Mouse (Mus musculus): Measurements from ENCODE around the gene Gm27021. TPM values are rescaled to one million over a fixed set of nuclear protein-coding genes. Genes with fewer than 3 reads are reported as not detected.

The Gm27021 gene
- polyA plus RNA-seq, 1 experiment from 2014 or later = 5.2 TPM

DNA sequence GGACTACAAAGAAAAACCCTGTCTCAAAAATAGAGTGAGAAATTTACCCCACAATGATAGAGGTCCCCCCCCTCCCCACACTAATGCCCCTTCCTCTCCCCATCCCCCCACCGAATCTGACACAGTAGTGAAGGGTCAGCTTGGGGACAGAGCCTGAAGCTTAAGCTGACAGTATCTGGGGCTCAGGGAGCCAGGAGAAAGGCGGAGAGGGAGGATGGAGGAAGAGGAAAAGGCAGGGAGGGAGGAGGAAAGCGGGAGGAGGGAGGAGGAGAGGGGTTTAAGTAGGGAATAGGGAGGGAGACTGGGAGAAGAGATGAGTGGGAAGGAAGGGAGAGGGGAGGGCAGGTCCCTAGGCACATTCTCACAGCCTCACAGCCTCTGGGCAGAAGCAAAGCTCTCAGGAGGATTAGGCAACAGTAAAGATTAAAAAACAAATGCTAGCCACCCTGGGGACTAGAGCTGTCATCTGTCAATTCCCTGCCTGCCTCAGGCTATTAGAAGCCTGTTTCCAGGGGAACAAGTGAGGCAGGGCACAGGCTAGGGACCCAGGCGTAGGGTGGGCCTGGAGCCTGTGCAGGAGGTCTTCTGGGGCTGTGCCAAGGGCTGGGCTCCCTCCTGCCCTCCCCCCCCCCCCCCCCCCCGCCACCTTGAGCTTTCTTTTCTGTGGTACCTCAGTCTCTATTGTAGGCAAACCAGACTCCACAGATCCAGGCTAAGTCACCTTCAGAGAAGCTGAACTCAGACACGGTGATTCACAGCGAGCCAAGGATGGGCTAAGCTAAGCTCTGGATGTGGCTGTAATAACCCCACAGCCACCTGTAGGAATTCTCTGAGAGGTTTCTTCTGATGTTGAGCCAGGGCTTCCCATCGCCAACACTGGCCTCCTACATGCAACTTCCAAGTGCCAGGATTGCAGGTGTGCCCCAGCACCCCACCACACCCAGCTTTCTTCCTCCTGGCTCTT, 50.9 kb downstream of the Gm27021 start:
- Histone ChIP-seq H3K4me2 (no peak overlapping the region), H3K4me1 (peaks cover 29% of the 10 kb centered on the region), H3K9ac (replicated peaks) (no peak overlapping the region), H3K27me3 (replicated peaks) (no peaks in the 10 kb centered on the region), H3K27ac (replicated peaks) (0 out of 2 replicates have a peak overlapping the region, but pooled peaks have one; percentile 13), H3K36me3 (no peaks in the 10 kb centered on the region), H3K4me3 (replicated peaks) (no peak overlapping the region), H3K9me3 (replicated peaks) (no peaks in the 10 kb centered on the region)
- 28% methylated on average over 7 of the region's 8 CpGs for WGBS
- ATAC-seq (ENCODE audit: low FRiP score) = peak; percentile 46; the same call in 1 of the 2 replicates

- no peaks in the 10 kb centered on the region for H3K36me3 ChIP-seq
- H3K4me2 ChIP-seq = no peak overlapping the region
- H3K27me3 ChIP-seq (replicated peaks) = peaks cover 4% of the 10 kb centered on the region; the same call in 1 of the 2 replicates
- ATAC-seq (ENCODE audit: low FRiP score) = no peak
- H3K9me3 ChIP-seq (replicated peaks) = no peaks in the 10 kb centered on the region
- no peak overlapping the region for H3K27ac ChIP-seq (replicated peaks)
- no peak overlapping the region for H3K4me3 ChIP-seq (replicated peaks)
- WGBS = 93% methylated on average over 3 of the region's 3 CpGs
- no peak overlapping the region for H3K9ac ChIP-seq (replicated peaks)
- H3K4me1 ChIP-seq = peaks cover 20% of the 10 kb centered on the region
These were observed 53.4 kb downstream of the Gm27021 start for GRCm38 (mm10) chr8:120614491-120614890.

DNA sequence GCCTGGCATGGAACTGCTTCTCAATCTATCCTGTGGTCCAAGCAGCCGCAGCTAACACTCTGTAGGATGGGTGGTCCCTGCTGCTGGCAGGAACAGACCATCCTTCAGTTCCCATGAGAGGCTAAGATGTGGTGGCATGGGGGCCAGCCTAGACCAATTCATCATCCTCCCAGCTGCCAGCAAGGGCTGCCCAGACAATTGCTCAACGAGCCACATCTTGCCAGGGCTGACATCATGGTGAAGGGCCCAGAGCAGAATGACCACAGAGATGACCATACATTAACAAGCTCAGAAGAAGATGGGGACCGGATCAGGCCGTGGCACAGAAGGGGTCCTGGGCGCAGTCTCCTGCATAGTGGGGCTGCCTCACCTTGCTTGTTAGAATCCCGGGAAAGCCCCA, 57.1 kb downstream of the Gm27021 start:
- Histone ChIP-seq H3K9ac (replicated peaks) (no peak overlapping the region), H3K9me3 (replicated peaks) (no peaks in the 10 kb centered on the region), H3K4me3 (replicated peaks) (no peak overlapping the region), H3K4me2 (no peak overlapping the region), H3K4me1 (no peaks in the 10 kb centered on the region; the same call in 1 of the 2 replicates), H3K27me3 (replicated peaks) (peaks cover 8% of the 10 kb centered on the region; the same call in 1 of the 2 replicates), H3K36me3 (no peaks in the 10 kb centered on the region), H3K27ac (replicated peaks) (no peak overlapping the region)
- WGBS = 81% methylated on average over 6 of the region's 6 CpGs
- no peak for ATAC-seq (ENCODE audit: low FRiP score)

- Histone ChIP-seq H3K36me3 (no peaks in the 10 kb centered on the region), H3K27ac (replicated peaks) (no peak overlapping the region), H3K4me1 (peaks cover 2% of the 10 kb centered on the region), H3K4me2 (no peak overlapping the region), H3K4me3 (replicated peaks) (no peak overlapping the region), H3K9ac (replicated peaks) (no peak overlapping the region), H3K9me3 (replicated peaks) (no peaks in the 10 kb centered on the region), H3K27me3 (replicated peaks) (peaks cover 8% of the 10 kb centered on the region; the same call in 1 of the 2 replicates)
- no peak for ATAC-seq (ENCODE audit: low FRiP score)
- WGBS = 13% methylated on average over 7 of the region's 7 CpGs
These were observed 60.0 kb downstream of the Gm27021 start for GRCm38 (mm10) chr8:120607885-120608284.

DNA sequence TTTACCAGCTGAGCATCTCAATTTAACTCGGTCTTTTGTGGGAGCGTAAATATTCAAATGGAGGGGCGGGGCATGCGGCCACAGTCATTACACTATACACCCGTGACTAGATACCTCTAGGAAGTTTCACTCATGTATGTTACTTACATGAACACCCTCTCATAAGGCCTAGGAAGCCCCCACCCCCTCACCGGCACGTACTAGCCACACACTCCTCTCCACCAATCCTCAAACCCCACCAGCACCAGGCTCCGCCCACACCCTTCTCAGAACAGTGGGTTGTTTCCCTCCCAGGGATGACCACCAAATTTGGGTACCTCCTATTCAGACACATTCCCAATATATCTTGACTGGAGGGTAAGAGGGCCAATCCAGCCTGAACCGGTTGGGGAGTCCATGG, 60.4 kb downstream of the Gm27021 start:
- Histone ChIP-seq H3K27me3 (replicated peaks) (peaks cover 8% of the 10 kb centered on the region; the same call in 1 of the 2 replicates), H3K36me3 (no peaks in the 10 kb centered on the region), H3K9me3 (replicated peaks) (no peaks in the 10 kb centered on the region), H3K4me3 (replicated peaks) (no peak overlapping the region), H3K27ac (replicated peaks) (no peak overlapping the region), H3K4me2 (no peak overlapping the region), H3K9ac (replicated peaks) (no peak overlapping the region), H3K4me1 (peaks cover 6% of the 10 kb centered on the region)
- 0 out of 2 replicates have a peak, but pooled peaks have one; percentile 30 for ATAC-seq (ENCODE audit: low FRiP score)
- 72% methylated on average over 9 of the region's 9 CpGs for WGBS

- 21% methylated on average over 6 of the region's 6 CpGs for WGBS
- H3K4me3 ChIP-seq (replicated peaks) = no peak overlapping the region
- peaks cover 19% of the 10 kb centered on the region for H3K4me1 ChIP-seq
- H3K9me3 ChIP-seq (replicated peaks) = no peaks in the 10 kb centered on the region
- no peak overlapping the region for H3K4me2 ChIP-seq
- H3K9ac ChIP-seq (replicated peaks) = no peak overlapping the region
- H3K36me3 ChIP-seq = no peaks in the 10 kb centered on the region
- no peaks in the 10 kb centered on the region for H3K27me3 ChIP-seq (replicated peaks)
- peak; percentile 16; the same call in 1 of the 2 replicates for ATAC-seq (ENCODE audit: low FRiP score)
- H3K27ac ChIP-seq (replicated peaks) = no peak overlapping the region
These were observed 65.2 kb downstream of the Gm27021 start for GRCm38 (mm10) chr8:120602672-120603071.

GRCm38 (mm10) chr8:120599504-120599903, 68.4 kb downstream of the Gm27021 start:
- Histone ChIP-seq H3K27ac (replicated peaks) (no peak overlapping the region), H3K36me3 (no peaks in the 10 kb centered on the region), H3K4me3 (replicated peaks) (no peak overlapping the region), H3K4me1 (peaks cover 19% of the 10 kb centered on the region), H3K9ac (replicated peaks) (no peak overlapping the region), H3K4me2 (no peak overlapping the region), H3K27me3 (replicated peaks) (no peaks in the 10 kb centered on the region), H3K9me3 (replicated peaks) (no peaks in the 10 kb centered on the region)
- WGBS = 53% methylated on average over 7 of the region's 7 CpGs
- no peak for ATAC-seq (ENCODE audit: low FRiP score)

GRCm38 (mm10) chr8:120598579-120598978, 69.3 kb downstream of the Gm27021 start:
- peaks cover 19% of the 10 kb centered on the region for H3K4me1 ChIP-seq
- H3K27me3 ChIP-seq (replicated peaks) = no peaks in the 10 kb centered on the region
- H3K9me3 ChIP-seq (replicated peaks) = no peaks in the 10 kb centered on the region
- H3K36me3 ChIP-seq = no peaks in the 10 kb centered on the region
- no peak overlapping the region for H3K4me3 ChIP-seq (replicated peaks)
- no peak overlapping the region; the same call in 1 of the 2 replicates for H3K27ac ChIP-seq (replicated peaks)
- WGBS = 17% methylated on average over 24 of the region's 24 CpGs
- H3K9ac ChIP-seq (replicated peaks) = no peak overlapping the region
- H3K4me2 ChIP-seq = peak overlapping the region; percentile 29
- ATAC-seq (ENCODE audit: low FRiP score) = peak; percentile 79

DNA sequence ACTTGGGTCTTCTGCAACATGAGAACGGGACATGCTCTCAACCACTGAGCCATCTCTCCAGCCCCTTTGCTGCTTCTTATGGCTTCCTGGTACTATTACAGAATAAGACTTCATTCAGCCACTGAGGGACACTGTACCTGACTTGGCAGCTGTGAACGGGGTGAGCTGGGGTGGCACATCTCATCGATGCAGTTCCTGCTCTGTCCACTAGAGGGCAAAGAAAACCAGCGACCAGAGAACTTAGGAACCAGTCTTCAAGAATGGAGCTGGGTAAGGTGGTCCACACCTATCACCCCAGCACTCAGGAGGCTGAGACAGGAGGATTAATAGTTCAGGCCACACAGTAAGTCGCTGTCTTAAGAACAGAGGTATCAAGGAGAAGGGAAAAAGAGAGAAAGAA, 71.9 kb downstream of the Gm27021 start:
- no peak overlapping the region for H3K9ac ChIP-seq (replicated peaks)
- WGBS = 13% methylated on average over 5 of the region's 5 CpGs
- no peak overlapping the region for H3K4me2 ChIP-seq
- H3K9me3 ChIP-seq (replicated peaks) = no peaks in the 10 kb centered on the region
- no peak overlapping the region for H3K4me3 ChIP-seq (replicated peaks)
- ATAC-seq (ENCODE audit: low FRiP score) = no peak
- no peak overlapping the region for H3K27ac ChIP-seq (replicated peaks)
- H3K4me1 ChIP-seq = peaks cover 12% of the 10 kb centered on the region
- H3K36me3 ChIP-seq = no peaks in the 10 kb centered on the region
- H3K27me3 ChIP-seq (replicated peaks) = no peaks in the 10 kb centered on the region

DNA sequence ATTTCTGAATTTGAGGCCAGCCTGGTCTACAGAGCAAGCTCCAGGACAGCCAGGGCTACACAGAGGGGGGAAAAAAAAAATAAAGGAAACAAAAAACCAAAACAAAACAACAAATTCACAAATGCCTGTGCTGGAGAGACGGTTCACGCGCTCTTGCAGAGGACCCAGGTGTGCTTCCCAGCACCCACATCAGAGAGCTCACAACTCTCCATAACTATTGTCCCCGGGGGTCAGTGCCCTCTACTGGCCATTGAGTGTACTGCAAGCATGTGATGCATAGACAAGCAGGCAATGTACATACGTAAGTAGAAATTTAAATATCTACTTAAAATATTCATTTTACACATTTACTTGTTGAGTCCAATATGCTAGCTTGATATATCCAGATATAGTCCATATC, 73.3 kb downstream of the Gm27021 start:
- Histone ChIP-seq H3K4me1 (peaks cover 18% of the 10 kb centered on the region), H3K36me3 (no peaks in the 10 kb centered on the region), H3K4me2 (no peak overlapping the region), H3K9me3 (replicated peaks) (no peaks in the 10 kb centered on the region), H3K4me3 (replicated peaks) (no peak overlapping the region), H3K27me3 (replicated peaks) (no peaks in the 10 kb centered on the region), H3K27ac (replicated peaks) (no peak overlapping the region), H3K9ac (replicated peaks) (no peak overlapping the region)
- WGBS = 87% methylated on average over 5 of the region's 5 CpGs
- ATAC-seq (ENCODE audit: low FRiP score) = no peak

GRCm38 (mm10) chr8:120591587-120592292, 76.1 kb downstream of the Gm27021 start:
- ATAC-seq (ENCODE audit: low FRiP score) = no peak
- WGBS = 84% methylated on average over 10 of the region's 10 CpGs
- no peak overlapping the region for H3K4me3 ChIP-seq (replicated peaks)
- no peak overlapping the region for H3K27ac ChIP-seq (replicated peaks)
- H3K9me3 ChIP-seq (replicated peaks) = no peaks in the 10 kb centered on the region
- H3K4me1 ChIP-seq = peaks cover 24% of the 10 kb centered on the region
- H3K36me3 ChIP-seq = no peaks in the 10 kb centered on the region
- no peak overlapping the region for H3K4me2 ChIP-seq
- no peaks in the 10 kb centered on the region for H3K27me3 ChIP-seq (replicated peaks)
- H3K9ac ChIP-seq (replicated peaks) = no peak overlapping the region

Measured in neural tube, embryonic 15.5 days (tissue).